Mouse (Mus musculus) spleen, postnatal 4 days (tissue): ENCODE results near the gene Krtap3-3.
A peak's percentile ranks its signal among the peaks of the same experiment; 100 is the strongest.
"Not testable (repeated sequence)": the region's sequence is repeated elsewhere in the genome, so short reads cannot be mapped to it uniquely, and the experiment has no call there.

Experiments
- DNase-seq, 2 experiments: peaks; one replicate each; pipeline ENCODE4 v3.0.0; 2022; ENCODE audit warnings: low spot score in 2 of 2

The Krtap3-3 gene

DNA sequence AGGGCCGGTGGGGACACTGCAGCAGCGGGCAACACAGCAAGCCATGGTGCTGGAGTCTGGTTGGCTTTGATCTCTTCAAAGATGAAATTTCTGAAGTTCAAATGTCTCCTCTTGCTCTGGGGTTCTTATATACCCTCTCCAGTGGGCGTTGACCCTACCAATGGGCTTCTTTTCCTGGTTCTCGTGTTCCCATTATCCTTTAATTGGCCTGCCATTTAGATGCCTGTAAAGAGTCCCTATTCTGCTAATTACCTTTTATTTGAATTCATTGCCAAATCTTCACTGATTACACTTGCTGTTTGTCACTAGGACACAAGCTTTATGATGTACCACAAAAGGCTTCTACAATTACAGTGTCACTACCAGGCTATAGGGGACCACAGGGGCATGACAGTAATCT lies at the start of gene Krtap3-3:
TSS of gene Krtap3-3 (minus strand) at position 101 of the 400 bp plus-strand sequence.
- no peak for DNase-seq

DNA sequence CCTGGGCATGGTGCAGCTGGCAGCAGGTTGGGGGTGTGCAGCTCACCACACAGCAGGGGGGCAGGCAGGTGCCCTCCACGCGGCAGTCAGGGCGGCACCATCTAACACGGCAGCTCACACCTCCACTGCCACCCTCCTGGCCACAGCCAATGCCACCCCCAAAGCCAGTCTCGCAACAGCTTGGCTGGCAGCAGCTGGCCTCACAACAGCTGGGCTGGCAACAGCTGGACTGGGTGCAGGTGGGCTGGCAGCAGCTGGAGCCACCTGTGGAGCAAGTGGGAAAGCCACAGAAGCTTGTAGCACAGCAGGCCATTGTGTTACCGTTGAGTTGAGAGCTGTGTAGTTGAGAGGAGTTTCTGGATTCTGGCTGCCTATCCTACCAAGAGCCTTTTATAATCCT lies 47.1 kb upstream of the Krtap3-3 start, which contains the start of gene Krtap9-3:
TSS of gene Krtap9-3 (minus strand) at position 364 of the 400 bp plus-strand sequence.
- not testable (repeated sequence) for DNase-seq

DNA sequence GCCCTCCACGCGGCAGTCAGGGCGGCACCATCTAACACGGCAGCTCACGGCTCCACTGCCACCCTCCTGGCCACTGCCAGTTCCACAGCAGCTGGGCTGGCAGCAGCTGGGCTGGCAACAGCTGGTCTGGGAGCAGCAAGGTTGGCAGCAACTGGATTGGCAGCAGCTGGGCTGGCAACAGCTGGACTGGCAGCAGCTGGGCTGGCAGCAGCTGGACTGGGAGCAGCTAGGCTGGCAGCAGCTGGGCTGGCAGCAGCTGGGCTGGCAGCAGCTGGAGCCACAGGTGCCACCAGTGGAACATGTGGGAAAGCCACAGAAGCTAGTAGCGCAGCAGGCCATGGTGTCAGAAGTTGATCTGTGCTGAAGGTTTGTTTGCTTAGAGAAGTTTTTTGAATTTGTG lies 40.3 kb upstream of the Krtap3-3 start, which contains the start of gene Krtap1-3:
TSS of gene Krtap1-3 (minus strand) at position 359 of the 400 bp plus-strand sequence.
- no peak for DNase-seq

DNA sequence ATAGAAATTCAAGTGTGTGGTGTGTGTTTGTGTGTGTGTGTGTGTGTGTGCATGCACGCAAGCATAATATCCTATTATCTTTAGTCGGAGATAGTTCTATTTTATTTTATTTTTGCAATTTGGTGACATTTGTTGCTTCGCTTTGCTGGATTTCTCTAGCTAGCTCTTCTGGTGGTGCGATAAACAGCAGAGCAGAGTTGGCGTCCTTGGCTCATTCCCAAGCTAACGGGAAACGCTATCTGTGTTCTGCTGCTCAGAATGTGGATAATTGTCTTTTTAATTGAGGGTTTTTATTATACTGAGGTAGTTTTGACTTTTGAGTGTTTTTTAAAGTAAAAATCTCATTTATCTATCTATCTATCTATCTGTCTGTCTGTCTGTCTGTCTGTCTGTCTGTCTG lies 34.4 kb upstream of the Krtap3-3 start:
- DNase-seq, result no peak

DNA sequence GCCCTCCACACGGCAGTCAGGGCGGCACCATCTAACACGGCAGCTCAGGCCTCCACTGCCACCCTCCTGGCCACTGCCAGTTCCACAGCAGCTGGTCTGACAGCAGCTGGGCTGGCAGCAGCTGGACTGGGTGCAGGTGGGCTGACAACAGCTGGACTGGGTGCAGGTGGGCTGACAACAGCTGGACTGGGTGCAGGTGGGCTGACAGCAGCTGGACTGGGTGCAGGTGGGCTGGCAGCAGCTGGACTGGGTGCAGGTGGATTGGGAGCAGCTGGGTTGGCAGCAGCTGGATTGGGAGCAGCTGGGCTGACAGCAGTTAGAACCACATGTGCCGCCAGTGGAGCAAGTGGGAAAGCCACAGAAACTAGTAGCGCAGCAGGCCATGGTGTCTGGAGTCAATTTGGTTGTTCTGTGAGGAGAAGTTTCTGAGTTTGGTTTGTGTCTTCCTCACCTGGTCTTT lies 32.6 kb upstream of the Krtap3-3 start, which contains the start of gene Krtap1-4:
TSS of gene Krtap1-4 (minus strand) at position 410 of the 460 bp plus-strand sequence.
- no peak for DNase-seq

DNA sequence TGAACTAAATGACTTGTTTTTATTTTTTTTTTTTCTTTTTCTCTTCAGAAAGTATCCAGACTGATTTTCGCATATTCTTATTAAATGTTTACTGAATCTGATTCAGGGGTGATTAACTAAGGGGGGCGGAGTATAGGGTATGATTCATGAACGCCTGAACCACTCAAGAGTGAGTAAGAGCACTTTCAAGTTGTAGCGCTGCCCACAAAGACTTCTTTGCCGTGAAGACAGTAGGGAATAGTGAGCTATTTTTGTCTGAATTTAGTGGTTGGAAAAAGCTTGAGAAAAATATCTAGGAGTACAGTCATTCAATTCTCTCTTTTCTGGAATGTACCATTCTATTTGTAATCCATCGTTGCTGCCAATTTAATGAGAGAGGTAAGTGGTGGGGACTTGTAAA lies 30.9 kb upstream of the Krtap3-3 start:
- DNase-seq, result no peak

DNA sequence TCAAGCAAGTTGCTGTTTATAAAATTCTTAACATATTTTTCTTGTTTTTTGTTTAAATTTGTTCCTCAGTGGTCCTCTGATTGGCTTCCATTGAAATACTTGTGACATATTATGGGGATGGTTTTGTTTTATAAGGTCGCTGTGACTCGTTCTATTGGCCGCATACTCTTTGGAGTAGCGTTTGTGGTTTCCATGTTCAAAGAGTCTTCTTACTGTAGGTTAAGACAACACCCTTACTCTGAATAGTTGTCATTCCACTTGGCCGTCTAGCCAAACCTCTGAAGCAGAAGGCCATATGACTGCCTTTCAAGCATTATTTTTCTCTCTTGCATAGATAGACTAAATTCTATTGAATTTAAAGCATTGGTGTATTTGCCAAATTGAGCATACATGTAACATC lies 30.4 kb upstream of the Krtap3-3 start:
- no peak for DNase-seq

DNA sequence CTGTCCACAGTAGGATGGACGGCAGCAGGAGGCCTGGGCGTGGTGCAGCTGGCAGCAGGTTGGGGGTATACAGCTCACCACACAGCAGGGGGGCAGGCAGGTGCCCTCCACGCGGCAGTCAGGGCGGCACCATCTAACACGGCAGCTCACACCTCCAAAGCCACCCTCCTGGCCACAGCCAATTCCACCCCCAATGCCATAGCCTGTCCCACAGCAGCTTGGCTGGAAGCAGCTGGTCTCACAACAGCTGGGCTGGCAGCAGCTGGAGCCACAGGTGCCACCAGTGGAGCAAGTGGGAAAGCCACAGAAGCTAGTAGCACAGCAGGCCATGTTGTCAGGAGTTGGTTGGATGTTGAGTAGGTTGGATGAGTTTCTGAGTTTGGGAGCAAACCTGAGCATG lies 30.0 kb upstream of the Krtap3-3 start, which contains the start of gene Krtap1-5:
TSS of gene Krtap1-5 (minus strand) at position 381 of the 400 bp plus-strand sequence.
- DNase-seq, result no peak

DNA sequence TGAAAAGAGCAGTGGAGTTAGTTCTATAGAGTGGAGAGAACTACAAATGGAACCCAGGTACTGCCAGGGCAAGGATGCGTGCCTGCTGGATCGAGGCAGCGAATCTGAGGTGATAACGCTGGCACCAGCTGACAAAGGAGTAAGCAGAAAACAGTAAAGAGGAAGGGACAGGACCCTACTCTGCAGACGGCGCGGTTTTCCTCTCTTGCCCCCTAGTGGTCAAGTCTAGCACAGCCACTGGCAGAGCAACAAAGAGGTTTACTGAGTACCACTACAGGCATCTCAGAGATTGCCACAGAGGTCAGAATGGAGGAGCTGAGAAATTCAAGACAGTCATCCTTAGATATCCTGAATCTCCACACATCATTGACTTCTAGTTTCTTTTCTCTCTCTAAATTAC lies 23.4 kb upstream of the Krtap3-3 start:
- DNase-seq, result peak; percentile 25 to 78

DNA sequence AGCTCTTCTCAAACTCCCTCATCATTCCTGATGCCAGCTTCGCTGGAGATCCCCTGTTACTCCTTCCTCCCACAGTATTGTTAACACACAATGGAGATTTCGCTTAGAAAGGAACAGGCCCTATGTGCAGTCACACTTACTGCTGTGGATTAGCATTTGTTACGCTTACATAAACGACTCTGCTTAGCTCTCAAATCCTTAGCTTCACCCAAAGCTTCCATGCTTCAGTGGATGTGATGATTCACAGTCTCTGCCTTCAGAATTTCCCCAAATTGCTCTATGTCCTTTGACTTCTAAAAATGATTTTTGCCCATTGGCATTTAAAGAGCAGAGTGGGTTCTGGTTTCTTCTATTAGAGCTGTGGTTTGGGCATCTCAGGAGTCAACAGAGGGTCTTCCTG lies 22.5 kb upstream of the Krtap3-3 start:
- DNase-seq, result no peak

DNA sequence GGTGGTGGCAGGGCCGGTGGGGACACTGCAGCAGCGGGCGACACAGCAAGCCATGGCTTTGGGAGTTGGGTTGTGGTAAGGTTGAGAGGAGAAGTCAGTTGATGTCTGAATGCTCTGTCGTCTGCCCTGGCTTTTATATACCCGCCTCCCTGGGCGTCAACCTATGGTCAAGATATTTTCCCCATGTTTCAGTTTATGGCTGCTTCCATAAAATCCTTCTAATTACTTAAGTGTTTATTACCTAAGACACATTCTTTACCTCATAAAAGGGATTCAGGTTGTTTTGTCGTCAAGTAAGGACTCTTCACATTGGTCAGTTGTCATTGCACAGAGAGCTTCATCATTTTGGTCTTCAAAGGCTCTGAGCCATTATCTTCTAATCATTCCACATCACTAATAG lies 15.9 kb upstream of the Krtap3-3 start, which contains the start of gene Krtap3-1:
TSS of gene Krtap3-1 (minus strand) at position 101 of the 400 bp plus-strand sequence.
- DNase-seq, result no peak

DNA sequence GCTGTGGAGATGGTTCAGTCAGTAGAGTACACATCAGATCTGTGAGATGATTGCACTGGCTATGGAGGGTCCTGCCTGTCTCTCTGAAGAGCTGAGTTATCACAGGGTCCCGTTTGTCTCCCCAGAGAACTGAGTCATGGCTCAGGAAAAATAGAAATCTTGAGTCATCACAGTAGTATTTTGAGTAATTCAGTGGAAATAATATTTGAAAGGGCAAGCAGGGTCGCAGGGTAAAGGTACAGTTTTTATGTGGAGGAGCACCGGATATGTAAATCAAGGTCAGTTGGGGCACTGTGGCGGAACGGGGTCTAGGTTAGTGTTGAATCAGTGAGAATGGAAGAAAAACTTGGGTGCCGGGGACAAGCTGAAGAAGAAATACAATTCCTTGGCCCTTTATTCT lies 11.9 kb upstream of the Krtap3-3 start:
- no peak for DNase-seq

DNA sequence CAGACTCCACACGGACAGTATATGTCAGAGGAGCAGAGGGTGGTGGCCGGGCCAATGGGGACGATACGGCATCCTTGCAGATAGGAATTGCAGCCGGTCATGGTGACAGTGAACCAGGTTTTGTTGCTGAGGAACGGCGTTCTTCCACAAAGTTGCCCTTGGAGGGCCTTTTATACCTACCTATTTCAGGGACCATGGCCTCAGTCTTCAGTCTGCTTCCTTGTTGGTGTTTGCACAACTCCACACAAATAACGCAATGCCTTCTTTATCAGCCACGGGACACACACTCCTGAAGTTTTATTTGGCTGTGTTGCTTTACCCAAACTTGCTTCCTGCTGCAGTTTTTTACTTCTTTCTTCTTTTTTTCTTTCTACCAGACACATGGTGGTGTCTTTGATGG lies 8.7 kb upstream of the Krtap3-3 start, which contains the start of gene Gm11939:
TSS of gene Gm11939 (minus strand) at position 101 of the 400 bp plus-strand sequence.
- no peak for DNase-seq

DNA sequence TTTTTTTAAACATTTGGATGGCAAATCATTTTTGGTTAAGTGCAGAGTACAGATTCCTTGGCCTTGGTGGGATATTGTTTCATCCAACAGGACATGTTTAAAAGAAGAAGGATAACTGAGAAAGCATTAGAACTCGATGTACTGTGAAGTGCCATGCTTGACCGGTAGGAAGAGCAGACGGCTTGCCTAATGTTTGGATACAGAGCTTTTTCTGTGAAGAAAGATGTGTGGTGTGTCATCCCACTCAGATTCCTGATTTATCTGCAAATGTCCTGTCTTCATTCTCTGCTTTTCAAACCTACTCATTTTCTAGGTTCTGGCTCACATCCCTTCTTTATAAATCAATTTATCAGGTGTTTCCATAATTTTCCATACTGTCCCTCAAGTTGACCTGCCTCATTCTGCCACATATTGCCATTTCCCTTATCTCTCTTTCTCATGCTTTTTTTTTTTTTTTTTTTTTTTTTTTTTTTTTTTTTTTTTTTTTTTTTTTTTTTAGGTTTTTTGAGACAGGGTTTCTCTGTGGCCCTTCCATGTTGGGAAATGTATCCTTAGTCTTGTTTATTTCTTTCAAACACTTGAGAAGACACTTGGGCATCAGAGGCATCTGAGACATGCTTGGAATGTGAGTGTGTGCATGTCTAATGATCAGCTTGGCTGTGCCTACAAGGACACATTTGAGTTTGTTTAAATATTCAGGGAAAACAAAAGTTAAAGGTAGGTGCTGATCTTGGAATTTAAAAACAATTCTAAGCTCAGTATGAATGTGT lies 7.5 kb upstream of the Krtap3-3 start:
- no peak for DNase-seq

DNA sequence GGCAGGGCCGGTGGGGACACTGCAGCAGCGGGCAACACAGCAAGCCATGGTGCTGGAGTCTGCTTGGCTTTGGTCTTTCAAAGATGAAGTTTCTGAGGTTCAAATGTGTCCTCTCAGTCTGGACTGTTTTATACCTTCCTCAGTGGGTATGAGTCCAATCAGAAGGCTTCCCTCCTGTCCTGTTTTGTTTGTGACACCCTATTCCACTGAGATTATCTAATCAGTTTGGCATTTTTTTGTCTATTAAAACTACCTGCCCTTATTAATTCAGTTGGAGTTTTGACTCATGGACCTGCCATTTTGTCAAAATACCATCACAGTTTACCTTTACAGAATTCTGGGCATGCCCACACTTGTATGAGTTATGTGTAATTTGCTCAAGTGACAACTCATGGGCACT lies 6.1 kb upstream of the Krtap3-3 start, which contains the start of gene Krtap3-2:
TSS of gene Krtap3-2 (minus strand) at position 101 of the 400 bp plus-strand sequence.
- no peak for DNase-seq

DNA sequence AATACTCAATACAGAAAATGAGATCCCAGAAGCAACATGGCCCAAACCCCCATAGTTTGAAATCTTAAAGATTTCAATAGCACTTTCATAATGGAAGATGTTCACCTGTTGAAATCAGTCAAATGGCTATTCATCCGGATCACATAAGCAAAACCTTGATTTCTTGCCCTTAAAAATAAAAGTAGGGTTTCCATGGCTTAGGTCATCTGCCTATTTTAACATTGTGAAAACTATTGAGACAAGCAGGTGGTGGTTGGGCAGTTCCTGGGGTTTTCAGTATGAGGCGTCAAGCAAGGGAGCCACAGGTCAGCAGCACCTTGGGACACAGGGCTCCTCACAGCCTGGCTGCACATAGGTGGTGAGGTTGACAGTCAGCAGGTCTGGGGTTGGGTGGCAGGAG lies 5.5 kb upstream of the Krtap3-3 start:
- no peak for DNase-seq

DNA sequence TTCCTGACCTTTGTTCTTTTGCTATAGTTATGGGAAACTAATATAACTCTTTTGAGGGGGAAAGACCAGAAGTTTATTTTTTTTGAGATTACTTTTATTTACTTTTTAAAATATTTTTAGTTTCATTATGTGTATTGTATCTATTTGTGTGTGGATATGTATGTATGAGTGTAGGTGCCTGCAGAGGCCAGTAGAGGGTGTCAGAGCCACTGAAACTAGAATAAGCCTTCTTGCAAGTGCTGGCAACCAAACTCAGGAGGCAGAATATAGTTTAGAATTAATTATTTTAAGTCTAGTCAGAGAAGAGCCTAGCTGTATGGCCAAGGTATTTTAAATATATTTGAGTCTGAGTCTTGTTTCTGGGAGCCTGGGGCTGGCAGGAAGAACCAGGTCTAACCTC lies 2.8 kb downstream of the Krtap3-3 start:
- no peak for DNase-seq

DNA sequence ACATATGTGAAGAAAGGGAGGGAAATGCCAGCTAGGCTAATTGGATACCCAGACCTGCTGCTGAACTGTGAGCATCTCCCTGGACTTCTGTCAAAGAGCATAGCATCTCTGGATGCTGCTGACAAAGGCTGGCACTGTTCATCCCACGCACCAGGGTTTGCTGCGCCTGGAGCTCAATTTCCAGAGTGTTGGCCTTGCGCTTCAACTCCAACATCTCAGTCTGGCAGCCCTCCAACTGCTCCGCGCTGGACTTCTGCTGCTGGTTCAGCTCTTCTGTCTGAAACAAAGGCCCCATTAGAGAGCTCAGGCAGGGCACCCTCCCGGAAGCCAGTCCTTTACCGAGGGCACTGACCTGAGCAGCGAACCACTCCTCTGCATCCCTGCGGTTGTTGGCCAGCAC lies 10.9 kb downstream of the Krtap3-3 start:
- DNase-seq, result no peak

DNA sequence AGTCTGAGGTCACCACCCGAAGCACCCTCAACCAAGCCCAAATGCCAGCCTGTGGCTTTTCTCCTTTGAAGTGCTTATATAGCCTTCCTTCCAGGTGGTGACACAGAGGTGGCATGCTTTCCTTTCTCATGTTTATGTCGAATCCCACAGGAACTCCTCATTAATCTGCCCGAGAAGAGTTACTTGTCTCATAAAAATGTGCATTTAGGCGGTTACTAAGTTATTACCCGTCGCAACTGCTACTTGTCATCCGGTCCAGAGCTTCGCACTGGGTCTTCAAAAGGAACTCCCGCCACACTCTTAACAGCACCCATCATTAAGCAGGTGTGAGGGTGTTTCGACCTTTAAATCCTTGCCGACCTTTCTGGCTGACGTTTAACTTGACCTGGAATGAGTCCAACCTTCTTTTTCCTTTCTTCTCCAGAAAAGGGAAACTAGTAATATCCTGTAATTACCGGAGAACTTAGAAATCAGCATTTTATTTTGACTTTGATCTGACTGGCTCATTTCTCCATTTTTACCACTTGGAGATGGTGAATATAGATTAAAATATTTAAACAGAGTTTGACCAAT lies 29.3 kb downstream of the Krtap3-3 start, which contains the start of gene Krt39:
TSS of gene Krt39 (minus strand) at position 51 of the 573 bp plus-strand sequence.
- no peak for DNase-seq

DNA sequence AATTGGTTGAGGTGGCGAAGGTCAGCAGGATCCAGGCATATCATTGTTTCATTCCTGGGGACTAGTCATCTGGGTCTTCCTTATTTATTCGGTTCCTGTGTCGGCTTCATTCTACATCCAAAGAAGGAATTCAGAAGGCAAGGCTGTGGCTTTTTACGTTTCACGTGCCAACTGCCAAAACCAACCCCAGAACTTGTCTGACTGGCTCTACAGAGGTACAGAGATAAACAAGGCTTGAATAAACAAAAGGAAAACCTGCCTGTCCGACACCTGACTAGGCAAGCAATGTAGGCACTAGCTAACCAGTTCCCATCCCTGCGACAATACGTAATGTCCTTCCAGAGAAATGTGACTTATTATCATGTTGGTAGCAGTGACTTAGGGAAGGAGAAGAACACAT lies 36.6 kb downstream of the Krtap3-3 start:
- DNase-seq, result no peak
